ENCODE assay signal across 8 mouse cellular contexts in genomic region chr7:127233765-127234164, GRCm38 (mm10). TPM values are rescaled to one million over a fixed set of nuclear protein-coding genes. Genes with fewer than 3 reads are reported as not detected.
A peak's percentile ranks its signal among the peaks of the same experiment; 100 is the strongest.
DNase-seq lines count a peak whose midpoint lies in the region; ATAC-seq and TF ChIP-seq lines count a peak whose summit lies in the region.

No protein-coding gene starts in this region.

- peaks cover 25% of the 10 kb centered on the region for H3K36me3 ChIP-seq in thymus, adult 2 months (ENCODE audit: control insufficient read depth, insufficient read depth, low read length)
- H3K36me3 ChIP-seq in liver, embryonic 15.5 days (replicated peaks) = peaks cover 40% of the 10 kb centered on the region

- no peak for TF ChIP-seq CTCF in gastrocnemius, adult 2 months (IDR thresholded peaks at IDR 0.05)
- TF ChIP-seq CTCF in thymus, adult 2 months (IDR thresholded peaks at IDR 0.05; ENCODE audit: borderline replicate concordance, control insufficient read depth, extremely low read depth, insufficient read depth, low read length, poor library complexity) = no peak

- WGBS in thymus, adult 2 months = 2% methylated on average over 9 of the region's 9 CpGs
- under 1% methylated on average over 9 of the region's 9 CpGs for WGBS in liver, embryonic 15.5 days (ENCODE audit: insufficient replicate concordance)

- H3K27ac ChIP-seq in gastrocnemius, adult 2 months = peak overlapping the region; percentile 93
- H3K27ac ChIP-seq in thymus, adult 2 months (ENCODE audit: control insufficient read depth, insufficient read depth, low read length) = no peak overlapping the region
- H3K27ac ChIP-seq in liver, embryonic 15.5 days (replicated peaks) = peak overlapping the region; percentile 92

- no peak for DNase-seq in gastrocnemius, adult 2 months
- no peak for DNase-seq in gastrocnemius, postnatal 14 days
- DNase-seq in thymus, adult 2 months = no peak
- DNase-seq in thymus, adult 18-20 months = no peak
- DNase-seq in cerebellum, postnatal 10 days = no peak
- DNase-seq in adrenal gland, adult 8-10 months = no peak
- no peak for DNase-seq in gastrocnemius, adult 18-20 months (ENCODE audit: low spot score)

- H3K4me2 ChIP-seq in liver, embryonic 15.5 days = peak overlapping the region; percentile 91

- ATAC-seq in liver, embryonic 15.5 days (ENCODE audit: insufficient read depth) = no peak

- H3K4me1 ChIP-seq in thymus, adult 2 months (replicated peaks; ENCODE audit: control insufficient read depth, insufficient read depth, low read length) = peaks cover 28% of the 10 kb centered on the region
- H3K4me1 ChIP-seq in liver, embryonic 15.5 days (replicated peaks) = peaks cover 51% of the 10 kb centered on the region

- intact Hi-C loops in gastrocnemius, adult 2 months (cut with DNase I) = loop anchor here (5.0 kb wide), 1 partner anchor 106 kb away; no protein-coding TSS in a partner anchor
- intact Hi-C loops in gastrocnemius, postnatal 14 days (cut with DNase I; ENCODE audit: low total_unique reads) = no loop called here

- no peaks in the 10 kb centered on the region for H3K9me3 ChIP-seq in liver, embryonic 15.5 days (replicated peaks)

- no peaks in the 10 kb centered on the region for H3K27me3 ChIP-seq in thymus, adult 2 months (ENCODE audit: control insufficient read depth, insufficient read depth, low read length)
- no peaks in the 10 kb centered on the region for H3K27me3 ChIP-seq in liver, embryonic 15.5 days

- no peak for TF ChIP-seq POLR2A in thymus, adult 2 months (IDR thresholded peaks at IDR 0.05; ENCODE audit: control insufficient read depth, extremely low read depth, insufficient read depth, low read length, poor library complexity)

- H3K9ac ChIP-seq in liver, embryonic 15.5 days = peak overlapping the region; percentile 95

- H3K4me3 ChIP-seq in gastrocnemius, adult 2 months = peak overlapping the region; percentile 89
- H3K4me3 ChIP-seq in thymus, adult 2 months (ENCODE audit: control insufficient read depth, insufficient read depth, low read length) = peak overlapping the region; percentile 71; the same call in 1 of the 2 replicates
- H3K4me3 ChIP-seq in liver, embryonic 15.5 days (replicated peaks) = peak overlapping the region; percentile 90

RNA-seq across cellular contexts. Expression of gene Sept1, which starts 0.8 kb away (rescaled TPM):
- total RNA-seq in gastrocnemius, adult 2 months (2021) = 1 to 10 TPM in 1 of 2 experiments, under 1 TPM in 1; 0.89 to 2.1 TPM
- total RNA-seq in gastrocnemius, postnatal 14 days (2021) = 1 to 10 TPM; 4.2 to 5.0 TPM
- 1,045 and 1,102 TPM in 2 replicates for polyA plus RNA-seq in thymus, adult 2 months (2012; rRNA removed)
- polyA plus RNA-seq in liver, embryonic 15.5 days (2015; fragmentation: Nextera tagmentation; extraction: Ambion mirVana) = 9.4 and 9.7 TPM in 2 replicates
- total RNA-seq in adrenal gland, adult 8-10 months (2022) = 10 to 100 TPM in 2 of 4 experiments, 1 to 10 TPM in 2; 9.1 to 11.2 (median 10.3) TPM
- 1 to 10 TPM; 1.0 to 1.3 TPM for total RNA-seq in gastrocnemius, adult 18-20 months (2021)

RNA-seq across cellular contexts. Expression of gene Zfp553, which starts 0.9 kb away (rescaled TPM):
- total RNA-seq in gastrocnemius, adult 2 months (2021) = 1 to 10 TPM; 4.2 to 5.1 TPM
- 1 to 10 TPM; 4.2 to 5.4 TPM for total RNA-seq in gastrocnemius, postnatal 14 days (2021)
- 30.4 and 31.6 TPM in 2 replicates for polyA plus RNA-seq in thymus, adult 2 months (2012; rRNA removed)
- 6.3 and 6.8 TPM in 2 replicates for polyA plus RNA-seq in liver, embryonic 15.5 days (2015; fragmentation: Nextera tagmentation; extraction: Ambion mirVana)
- total RNA-seq in adrenal gland, adult 8-10 months (2022) = 10 to 100 TPM; 11.6 to 19.5 (median 15.0) TPM
- total RNA-seq in gastrocnemius, adult 18-20 months (2021) = 1 to 10 TPM; 4.2 to 4.6 TPM

RNA-seq across cellular contexts. Expression of gene Zfp771, which starts 10.3 kb away (rescaled TPM):
- total RNA-seq in gastrocnemius, adult 2 months (2021) = 10 to 100 TPM; 17.6 to 17.7 TPM
- total RNA-seq in gastrocnemius, postnatal 14 days (2021) = 10 to 100 TPM; 18.0 to 21.6 TPM
- 91.3 and 102 TPM in 2 replicates for polyA plus RNA-seq in thymus, adult 2 months (2012; rRNA removed)
- 13.8 and 15.0 TPM in 2 replicates for polyA plus RNA-seq in liver, embryonic 15.5 days (2015; fragmentation: Nextera tagmentation; extraction: Ambion mirVana)
- 10 to 100 TPM; 32.9 to 46.1 (median 39.7) TPM for total RNA-seq in adrenal gland, adult 8-10 months (2022)
- total RNA-seq in gastrocnemius, adult 18-20 months (2021) = 10 to 100 TPM; 19.7 to 21.1 TPM

RNA-seq across cellular contexts. Expression of gene Mylpf, which starts 25.1 kb away (rescaled TPM):
- over 10,000 TPM; 24,727 to 33,034 TPM for total RNA-seq in gastrocnemius, adult 2 months (2021)
- over 10,000 TPM; 57,620 to 58,231 TPM for total RNA-seq in gastrocnemius, postnatal 14 days (2021)
- 10.7 and 12.3 TPM in 2 replicates for polyA plus RNA-seq in thymus, adult 2 months (2012; rRNA removed)
- polyA plus RNA-seq in liver, embryonic 15.5 days (2015; fragmentation: Nextera tagmentation; extraction: Ambion mirVana) = 67.8 and 89.3 TPM in 2 replicates
- 1 to 10 TPM; 2.8 to 6.2 (median 3.7) TPM for total RNA-seq in adrenal gland, adult 8-10 months (2022)
- total RNA-seq in gastrocnemius, adult 18-20 months (2021) = over 10,000 TPM; 24,635 to 28,732 TPM

RNA-seq across cellular contexts. Expression of gene Tbc1d10b, which starts 25.5 kb away (rescaled TPM):
- total RNA-seq in gastrocnemius, adult 2 months (2021) = 10 to 100 TPM; 31.6 to 32.8 TPM
- 10 to 100 TPM; 32.1 to 32.9 TPM for total RNA-seq in gastrocnemius, postnatal 14 days (2021)
- polyA plus RNA-seq in thymus, adult 2 months (2012; rRNA removed) = 70.3 and 81.3 TPM in 2 replicates
- polyA plus RNA-seq in liver, embryonic 15.5 days (2015; fragmentation: Nextera tagmentation; extraction: Ambion mirVana) = 17.1 and 18.2 TPM in 2 replicates
- 10 to 100 TPM; 47.9 to 63.7 (median 57.0) TPM for total RNA-seq in adrenal gland, adult 8-10 months (2022)
- 10 to 100 TPM; 26.4 to 29.5 TPM for total RNA-seq in gastrocnemius, adult 18-20 months (2021)
